Mouse (Mus musculus) ES-E14 (cell line): ENCODE data around the gene 9130213A22Rik. TPM values are rescaled to one million over a fixed set of nuclear protein-coding genes. Genes with fewer than 3 reads are reported as not detected.

Experiments
- DNase-seq: peaks from one replicate; pipeline ENCODE4 v3.0.0-alpha.2; 2013; ENCODE audit warnings: low read depth, low spot score
- H3K27ac ChIP-seq: 2 replicates; pipeline ENCODE4 v1.5.1; 2012; ENCODE audit warnings: low read depth, mild to moderate bottlenecking, low read length, moderate library complexity, mixed read lengths; ENCODE audit not compliant: poor library complexity, insufficient read depth, severe bottlenecking
- H3K36me3 ChIP-seq: 2 replicates; pipeline ENCODE4 v1.6.1; 2012; ENCODE audit warnings: mild to moderate bottlenecking, low read length, moderate library complexity, mixed read lengths; ENCODE audit not compliant: control insufficient read depth, poor library complexity, insufficient read depth, severe bottlenecking
- H3K4me1 ChIP-seq, 2 experiments: fragments of 150-350 bp in 1 of 2; sonication (generic) in 1 of 2; 2 replicates each; pipeline ENCODE4 v1.6.1; 2012; ENCODE audit warnings: low read length in 2 of 2, mild to moderate bottlenecking in 1 of 2, mixed read lengths in 1 of 2; ENCODE audit not compliant: control insufficient read depth in 2 of 2, insufficient read depth in 2 of 2, poor library complexity in 1 of 2
- H3K4me3 ChIP-seq, 2 experiments: fragments of 150-350 bp in 1 of 2; sonication (generic) in 1 of 2; 2 replicates each; pipeline ENCODE4 v1.5.1; 2012; ENCODE audit warnings: low read length in 2 of 2, low read depth in 1 of 2, mild to moderate bottlenecking in 1 of 2, mixed read lengths in 1 of 2; ENCODE audit not compliant: insufficient read depth in 1 of 2, poor library complexity in 1 of 2, severe bottlenecking in 1 of 2
- H3K9ac ChIP-seq: 2 replicates; pipeline ENCODE4 v1.6.1; 2012; ENCODE audit warnings: low read depth, mild to moderate bottlenecking, low read length, mixed read lengths; ENCODE audit not compliant: poor library complexity, insufficient read depth, severe bottlenecking
- H3K9me3 ChIP-seq: fragments of 150-350 bp; sonication (generic); 2 replicates; pipeline ENCODE4 v1.6.1; 2012; ENCODE audit warnings: low read depth, mild to moderate bottlenecking, low read length; ENCODE audit not compliant: control insufficient read depth, insufficient read depth
- CHD2 ChIP-seq: IDR thresholded peaks from 2 replicates; pipeline ENCODE4 v1.6.1; 2014; ENCODE audit warnings: mild to moderate bottlenecking, low read depth, low read length, inconsistent platforms
- HCFC1 ChIP-seq: IDR thresholded peaks from 2 replicates; pipeline ENCODE4 v1.6.1; 2012; ENCODE audit warnings: low read length, inconsistent platforms, borderline replicate concordance; ENCODE audit not compliant: insufficient read depth
- MAFK ChIP-seq: IDR thresholded peaks from 2 replicates; pipeline ENCODE4 v1.6.1; 2014; ENCODE audit warnings: mild to moderate bottlenecking, low read depth, low read length, inconsistent platforms; ENCODE audit not compliant: insufficient read depth
- ZC3H11A ChIP-seq: IDR thresholded peaks from 2 replicates; pipeline ENCODE4 v1.6.1; 2012; ENCODE audit warnings: low read depth, mild to moderate bottlenecking, inconsistent platforms, low read length, borderline replicate concordance
- ZNF384 ChIP-seq: IDR thresholded peaks from 2 replicates; pipeline ENCODE4 v1.6.1; 2012; ENCODE audit warnings: low read depth, low read length, inconsistent platforms
- in situ Hi-C, 2 experiments: fragments of 600-800 bp; cut with MboI; formaldehyde crosslinking; loops; one replicate each; pipeline ENCODE4 v1.15.1; 2025; ENCODE audit warnings: low sequenced_read_pairs in 2 of 2, inconsistent platforms in 1 of 2; ENCODE audit not compliant: unreplicated experiment in 2 of 2
- total RNA-seq: library from RNA; depleted of rRNA; stranded (reverse); fragments of 300-350 nt; gene quantifications from 2 replicates; pipeline ENCODE4 v1.2.3, GENCODE M21; 2012

9130213A22Rik gene
- total RNA-seq, 1 experiment = not detected

GRCm38 (mm10) chr11:69088856-69089615, 33.4 kb downstream of the 9130213A22Rik start:
- in situ Hi-C loops = no loop called here
- Histone ChIP-seq H3K4me3 (peak overlapping the region; percentile 83 to 99), H3K9ac (peak overlapping the region; percentile 89), H3K27ac (peak overlapping the region; percentile 5; the same call in 1 of the 2 replicates), H3K9me3 (no peaks in the 10 kb centered on the region), H3K4me1 (peaks cover 0 to 26% of the 10 kb centered on the region in 2 experiments; a peak in 1 of 4 replicates), H3K36me3 (peaks cover 7% of the 10 kb centered on the region; the same call in 1 of the 2 replicates)
- DNase-seq = no peak
- TF ChIP-seq MAFK = no peak
- TF ChIP-seq HCFC1 = no peak
- TF ChIP-seq CHD2 = no peak
- no peak for TF ChIP-seq ZC3H11A
- no peak for TF ChIP-seq ZNF384

- in situ Hi-C loops = no loop called here
- Histone ChIP-seq H3K4me3 (peak within 1 kb of the TSS; percentile 83 to 99), H3K9ac (peak within 1 kb of the TSS; percentile 89), H3K36me3 (peaks cover 7% of the 10 kb centered on the region; the same call in 1 of the 2 replicates), H3K9me3 (no peaks in the 10 kb centered on the region), H3K27ac (peak within 1 kb of the TSS; percentile 5; the same call in 1 of the 2 replicates), H3K4me1 (peaks cover 0 to 26% of the 10 kb centered on the region in 2 experiments; a peak in 1 of 4 replicates)
- peak; percentile 66 for DNase-seq
- no peak for TF ChIP-seq CHD2
- TF ChIP-seq HCFC1 = 0 out of 2 replicates have a peak, but pooled peaks have one; percentile 23
- no peak for TF ChIP-seq MAFK
- TF ChIP-seq ZC3H11A = no peak
- no peak for TF ChIP-seq ZNF384
These were observed 34.1 kb downstream of the 9130213A22Rik start, which contains the start of gene Vamp2 for GRCm38 (mm10) chr11:69088103-69088855. TSS of gene Vamp2 (plus strand) at chr11:69088490.

- H3K27ac ChIP-seq = no peak overlapping the region
These were observed 34.8 kb downstream of the 9130213A22Rik start for GRCm38 (mm10) chr11:69087597-69087996.

GRCm38 (mm10) chr11:69087082-69087481, 35.3 kb downstream of the 9130213A22Rik start:
- Histone ChIP-seq H3K36me3 (peaks cover 4% of the 10 kb centered on the region; the same call in 1 of the 2 replicates), H3K4me1 (peaks cover 0 to 22% of the 10 kb centered on the region in 2 experiments; a peak in 1 of 4 replicates), H3K9ac (no peak overlapping the region), H3K4me3 (no peak overlapping the region), H3K27ac (no peak overlapping the region), H3K9me3 (no peaks in the 10 kb centered on the region)
- in situ Hi-C loops = no loop called here
- TF ChIP-seq CHD2 (no peak), MAFK (no peak), ZNF384 (no peak), ZC3H11A (no peak), HCFC1 (no peak)
- DNase-seq = no peak

More at GRCm38 (mm10) chr11:69087597-69087996, 34.8 kb downstream of the 9130213A22Rik start:
- TF ChIP-seq MAFK (no peak), ZC3H11A (no peak), CHD2 (no peak), HCFC1 (no peak), ZNF384 (no peak)
- no peak overlapping the region for H3K4me3 ChIP-seq
- H3K9me3 ChIP-seq = no peaks in the 10 kb centered on the region
- H3K4me1 ChIP-seq = peaks cover 0 to 23% of the 10 kb centered on the region in 2 experiments; a peak in 1 of 4 replicates
- DNase-seq = no peak
- H3K9ac ChIP-seq = peak overlapping the region; percentile 89; the same call in 1 of the 2 replicates
- peaks cover 5% of the 10 kb centered on the region; the same call in 1 of the 2 replicates for H3K36me3 ChIP-seq
- in situ Hi-C loops = no loop called here
